Mouse (Mus musculus): ENCODE data around the gene Spata45.

Spata45 gene

DNA sequence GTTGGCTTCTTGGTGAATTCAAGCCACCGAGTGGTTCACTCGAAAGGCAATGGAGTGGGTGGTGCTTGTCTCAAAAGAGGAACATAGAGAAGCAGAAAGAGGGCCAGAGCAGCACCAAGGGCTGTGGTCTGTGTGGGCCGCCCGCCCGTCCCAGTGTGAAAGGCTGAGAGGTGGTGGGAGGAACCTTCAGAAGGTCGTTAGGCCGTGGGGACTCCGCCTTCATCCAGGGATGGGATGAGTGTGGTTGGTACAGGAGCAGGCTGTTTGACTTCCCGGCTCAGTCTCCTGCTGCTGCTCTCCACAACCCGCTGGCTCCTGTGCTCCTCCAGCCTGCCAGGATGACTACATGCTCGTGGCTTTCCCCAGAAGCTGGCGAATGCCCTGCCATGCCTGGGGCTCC is 49.2 kb downstream of the Spata45 start:
- no peak for DNase-seq (ENCODE audit: low spot score)

DNA sequence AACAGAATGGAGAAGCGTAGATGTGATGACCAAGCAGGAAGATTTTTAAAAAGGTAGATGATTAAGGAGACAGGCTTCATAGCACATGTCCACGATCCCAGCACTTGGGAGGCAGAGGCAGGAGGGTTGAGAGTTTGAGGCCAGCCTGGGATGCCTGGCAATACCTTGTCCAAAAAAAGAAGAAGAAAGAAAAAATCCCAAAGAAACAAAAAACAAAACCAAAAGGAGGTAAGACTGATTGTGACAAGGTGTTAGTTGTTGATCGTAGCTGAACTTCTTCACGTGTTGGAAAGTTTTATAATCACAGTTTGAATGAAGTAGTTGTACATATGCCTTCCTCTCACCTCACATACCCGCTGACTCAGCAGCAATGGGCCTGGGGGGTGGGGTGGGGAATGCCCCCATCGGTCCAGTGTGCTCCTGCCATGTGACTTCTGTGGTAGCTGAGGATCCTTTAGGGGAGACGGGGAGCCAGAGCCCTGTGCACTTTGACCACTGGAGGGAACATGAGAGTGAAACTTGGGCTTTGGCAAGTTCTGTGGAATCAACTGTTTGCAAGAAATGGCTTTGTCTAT is 50.0 kb downstream of the Spata45 start:
- no peak for DNase-seq (ENCODE audit: low spot score)

DNA sequence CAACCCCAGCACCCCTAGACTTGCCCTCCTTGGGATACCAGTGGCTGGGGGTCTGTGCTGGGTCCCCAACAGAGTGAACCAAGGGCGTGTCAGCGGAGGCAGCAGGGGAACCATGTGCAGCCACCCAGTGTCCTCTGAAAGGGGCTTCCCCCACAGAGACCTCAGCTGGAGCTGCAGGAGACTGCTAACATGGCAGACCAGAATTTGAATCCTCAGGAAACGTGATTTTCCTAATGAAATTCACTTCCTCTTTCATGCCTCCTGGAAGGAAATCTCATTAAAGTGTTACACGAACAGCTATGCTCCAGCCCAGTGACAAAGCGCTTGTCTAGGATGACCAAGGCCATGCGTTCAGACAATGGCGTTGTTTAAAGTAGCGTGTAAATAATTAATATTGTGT is 50.5 kb downstream of the Spata45 start:
- no peak for DNase-seq (ENCODE audit: low spot score)

DNA sequence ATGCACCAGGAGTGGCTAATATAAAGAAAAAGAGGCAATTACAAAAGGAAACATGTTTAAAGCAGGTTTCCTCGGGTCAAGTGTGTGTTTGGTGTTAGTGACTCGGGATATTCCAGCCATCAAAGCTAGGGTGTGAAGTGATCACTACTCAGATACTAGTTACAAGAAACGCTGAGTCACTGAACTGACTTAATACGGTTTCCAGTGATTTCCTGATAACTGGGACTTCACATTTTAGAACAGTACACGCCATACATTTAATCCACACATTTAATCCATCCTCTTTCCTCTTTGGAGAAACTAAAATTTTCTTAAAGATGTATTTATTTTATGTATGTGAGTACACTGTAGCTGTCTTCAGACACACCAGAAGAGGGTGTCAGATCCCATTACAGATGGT is 51.5 kb downstream of the Spata45 start:
- no peak for DNase-seq (ENCODE audit: low spot score)

DNA sequence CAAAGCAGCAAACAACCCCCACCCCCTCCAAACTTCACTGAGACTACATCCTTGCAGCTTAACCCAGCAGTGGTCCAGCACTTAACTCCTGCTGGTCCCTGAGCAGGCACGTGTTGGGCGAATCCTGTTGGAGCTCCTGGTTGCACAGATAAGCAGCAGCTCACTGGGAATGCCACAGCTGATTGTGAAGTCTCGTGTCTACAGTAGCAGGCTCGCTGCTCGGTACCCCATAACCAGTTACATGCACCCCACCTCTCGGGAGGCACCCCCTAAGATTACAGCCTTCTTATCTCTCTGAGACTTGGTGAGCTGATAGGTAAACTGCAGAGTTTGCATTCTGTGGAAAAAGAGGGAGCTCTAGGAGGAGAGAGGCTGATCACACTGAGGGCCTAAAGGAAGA is 52.9 kb downstream of the Spata45 start:
- DNase-seq (ENCODE audit: low spot score) = no peak

DNA sequence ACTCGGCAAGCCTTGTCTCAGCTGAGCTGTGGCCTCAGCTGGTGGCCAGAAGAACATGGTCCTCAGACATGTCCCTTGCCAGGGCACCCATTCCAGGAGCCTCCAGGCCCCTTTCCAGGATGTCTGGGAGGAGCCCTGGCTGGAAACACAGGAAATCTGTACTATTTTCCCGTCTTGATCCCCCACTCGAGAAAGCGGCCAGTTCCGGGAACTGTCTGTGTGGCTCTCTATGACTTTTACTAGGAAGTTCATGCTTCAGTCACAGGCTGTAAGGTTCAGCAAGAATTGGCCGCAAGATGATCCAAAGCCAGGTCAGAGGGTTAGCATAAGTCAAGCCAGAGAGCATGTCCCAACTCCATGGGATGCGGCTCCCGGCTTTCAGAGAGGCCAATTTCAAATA is 55.6 kb downstream of the Spata45 start:
- DNase-seq (ENCODE audit: low spot score) = no peak

Measured in urinary bladder, postnatal 10 days (tissue).